Mouse (Mus musculus): ENCODE results near the gene Ripor2.
A peak's percentile ranks its signal among the peaks of the same experiment; 100 is the strongest.
"Not testable (repeated sequence)": the region's sequence is repeated elsewhere in the genome, so short reads cannot be mapped to it uniquely, and the experiment has no call there.

The Ripor2 gene

GRCm38 (mm10) chr13:24761403-24762227 lies 179.6 kb downstream of the Ripor2 start, which contains the start of gene Gmnn:
Gmnn (minus strand) TSS chr13:24761923.
- DNase-seq (ENCODE audit: low spot score in 2 of 2): peak; percentile 80 to 81

- DNase-seq (ENCODE audit: low spot score in 2 of 2): no peak
These were observed 180.3 kb downstream of the Ripor2 start for GRCm38 (mm10) chr13:24762254-24762653.

- not testable (repeated sequence) for DNase-seq (ENCODE audit: low spot score in 2 of 2)
These were observed 185.8 kb downstream of the Ripor2 start for GRCm38 (mm10) chr13:24767809-24768208.

GRCm38 (mm10) chr13:24771482-24771881 lies 189.5 kb downstream of the Ripor2 start:
- DNase-seq (ENCODE audit: low spot score in 2 of 2): not testable (repeated sequence)

DNA sequence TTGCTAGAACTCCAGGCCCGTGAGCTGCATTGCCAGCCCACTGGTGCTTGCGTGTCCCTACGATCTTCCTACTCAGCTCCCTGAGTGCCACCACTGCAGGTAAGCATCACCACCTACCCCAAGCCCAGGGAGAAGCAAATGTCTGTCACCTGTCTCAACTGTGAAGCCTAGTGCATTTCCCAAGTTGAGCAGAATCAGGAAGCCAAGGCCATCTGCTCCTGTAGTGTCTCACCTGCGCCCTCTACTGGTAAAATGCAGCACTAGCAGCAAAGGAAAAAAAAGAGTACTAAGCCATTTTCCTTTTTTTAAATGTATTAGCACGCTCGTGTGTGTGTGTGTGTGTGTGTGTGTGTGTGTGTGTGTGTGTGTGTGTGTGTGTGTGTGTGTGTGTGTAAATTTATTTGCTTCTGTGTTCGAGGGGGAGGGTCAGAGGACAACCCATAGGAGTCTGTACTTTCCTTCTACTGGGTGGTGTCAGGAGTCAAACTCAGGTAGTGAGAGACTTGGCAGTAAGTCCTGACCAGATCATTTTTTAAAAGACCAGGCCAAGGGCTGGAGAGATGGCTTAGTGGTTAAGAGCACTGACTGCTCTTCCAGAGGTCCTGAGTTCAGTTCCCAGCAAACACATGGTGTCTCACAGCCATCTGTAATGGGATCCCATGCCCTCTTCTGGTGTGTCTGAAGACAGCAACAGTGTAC lies 194.3 kb downstream of the Ripor2 start:
- peak in 1 of 2 experiments; percentile 64 for DNase-seq (ENCODE audit: low spot score in 2 of 2)

DNA sequence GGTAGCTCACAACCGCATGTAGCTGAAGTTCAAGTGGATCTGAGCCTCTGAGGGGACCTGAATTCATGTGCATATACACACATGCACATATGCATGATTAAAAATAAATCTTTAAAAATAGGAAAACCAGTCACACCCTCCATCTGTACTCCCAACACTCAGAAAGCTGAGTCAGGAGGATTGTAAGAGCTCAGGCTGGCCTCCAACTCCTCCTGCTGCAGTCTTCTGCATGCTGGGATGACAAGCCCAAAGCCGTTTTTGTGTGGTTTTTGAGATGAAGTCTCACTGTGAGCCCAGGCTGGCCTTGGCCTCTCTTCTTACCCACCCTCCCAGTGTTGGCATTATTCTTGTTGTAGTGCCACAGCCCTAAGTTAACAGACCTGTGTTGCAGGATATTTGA lies 196.0 kb downstream of the Ripor2 start:
- no peak for DNase-seq (ENCODE audit: low spot score in 2 of 2)

- DNase-seq (ENCODE audit: low spot score in 2 of 2): no peak
These were observed 196.9 kb downstream of the Ripor2 start for GRCm38 (mm10) chr13:24778706-24779380.

DNA sequence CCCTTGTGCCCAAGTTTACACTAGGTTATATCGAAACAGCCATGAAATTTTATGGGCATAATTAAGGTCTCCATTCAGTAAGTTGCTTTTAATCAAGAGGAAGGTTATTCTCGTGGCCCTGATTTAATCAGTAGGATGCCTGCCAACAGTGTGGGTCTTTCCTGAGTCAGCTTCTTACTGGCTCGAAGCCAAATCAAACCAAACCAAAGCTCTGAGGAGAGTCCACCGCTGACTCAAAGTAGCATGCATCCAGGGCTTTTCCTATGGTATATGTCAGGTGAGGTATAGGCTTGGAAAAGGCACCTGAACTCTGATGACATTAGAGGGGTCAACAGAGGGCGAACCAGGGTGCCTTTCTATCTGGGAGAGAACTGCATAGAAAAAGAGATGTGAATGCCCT lies 199.9 kb downstream of the Ripor2 start:
- no peak for DNase-seq (ENCODE audit: low spot score in 2 of 2)

All from frontal cortex, postnatal 36 days (tissue).